Mouse (Mus musculus) testis, adult 2 months (tissue): ENCODE measurements around the gene Svs5.
"Not testable (repeated sequence)": the region's sequence is repeated elsewhere in the genome, so short reads cannot be mapped to it uniquely, and the experiment has no call there.

ENCODE experiments used
- CTCF ChIP-seq: fragments of 200-500 bp; IDR thresholded peaks from 2 replicates; pipeline ENCODE4 v1.5.1; 2012; ENCODE audit warnings: low read depth, mild to moderate bottlenecking, inconsistent platforms, low read length, moderate library complexity; ENCODE audit not compliant: control insufficient read depth, insufficient read depth, insufficient replicate concordance
- POLR2A ChIP-seq: fragments of 200-500 bp; IDR thresholded peaks from 2 replicates; pipeline ENCODE4 v1.6.1; 2012; ENCODE audit warnings: low read depth, mild to moderate bottlenecking, inconsistent platforms, low read length, moderate library complexity; ENCODE audit not compliant: control insufficient read depth

- not testable (repeated sequence) for TF ChIP-seq CTCF, POLR2A
Observed at GRCm38 (mm10) chr2:164315460-164315859, 17.1 kb upstream of the Svs5 start.
